ENCODE assay signal across 8 mouse cellular contexts in genomic region chr15:77970470-77971292, GRCm38 (mm10). TPM values are rescaled to one million over a fixed set of nuclear protein-coding genes. Genes with fewer than 3 reads are reported as not detected.
DNase-seq lines count a peak whose midpoint lies in the region; ATAC-seq lines count a peak whose summit lies in the region.

Eif3d (minus strand) TSS chr15:77970813.

- ATAC-seq in inflammation-experienced regulatory T-cells, adult 6 months: peak; percentile 85
- peak; percentile 79 for ATAC-seq in megakaryocyte-erythroid progenitor cell, adult 5-6 weeks (replicated peaks; ENCODE audit: low FRiP score, low TSS enrichment, poor library complexity, severe bottlenecking)

- intact Hi-C loops in gastrocnemius, postnatal 14 days (cut with DNase I; ENCODE audit: low total_unique reads): no loop called here
- intact Hi-C loops in left cerebral cortex, postnatal 10 days (cut with DNase I): no loop called here

- DNase-seq in adrenal gland, adult (ENCODE audit: inconsistent age in 2 of 2, low spot score in 1 of 2): peak; percentile 96 to 100
- peak; percentile 94 for DNase-seq in embryo, embryonic 10.5 days (ENCODE audit: low spot score)
- DNase-seq in gastrocnemius, postnatal 14 days: peak; percentile 95
- DNase-seq in left cerebral cortex, postnatal 10 days (ENCODE audit: extremely low spot score in 1 of 2, low spot score in 2 of 2): peak; percentile 97 to 98
- peak; percentile 96 for DNase-seq in right cerebral cortex, postnatal 25 days
- DNase-seq in urinary bladder, postnatal 4 days (ENCODE audit: low spot score in 2 of 2): peak; percentile 94 to 98

RNA-seq across cellular contexts. Expression of gene Eif3d, which starts in this region (rescaled TPM):
- 10 to 100 TPM; 67.7 to 73.6 TPM for total RNA-seq in gastrocnemius, postnatal 14 days (2021)
- polyA plus RNA-seq in inflammation-experienced regulatory T-cells, adult 6 months (2017; shearing (Covaris generic)): 100 to 1,000 TPM; 129 to 182 (median 175) TPM
- 100 to 1,000 TPM; 115 to 116 TPM for total RNA-seq in left cerebral cortex, postnatal 10 days (2021)
- 308 and 313 TPM in 2 replicates for total RNA-seq in megakaryocyte-erythroid progenitor cell, adult 5-6 weeks (2014; fragmentation: Nextera tagmentation)
- total RNA-seq in megakaryocyte-erythroid progenitor cell, adult 5-6 weeks (2017): 315 and 357 TPM in 2 replicates

Comparison
In these comparisons a context has a peak if more than half of its experiments do, and no peak if none do; other contexts are left out.
1. Peak in every context shown above with its lines: DNase-seq and ATAC-seq.